Mouse (Mus musculus) myocyte (in vitro differentiated cells): Measurements from ENCODE around the gene Adra1b. TPM values are rescaled to one million over a fixed set of nuclear protein-coding genes. Genes with fewer than 3 reads are reported as not detected.

Experiments
- H3K27me3 ChIP-seq: one replicate; pipeline ENCODE4 v1.6.1; 2011; ENCODE audit not compliant: control insufficient read depth, insufficient read depth, insufficient read length
- H3K36me3 ChIP-seq: one replicate; pipeline ENCODE4 v1.6.1; 2011; ENCODE audit not compliant: control insufficient read depth, insufficient read depth
- H3K4me2 ChIP-seq: one replicate; pipeline ENCODE4 v1.6.1; 2011; ENCODE audit warnings: low read depth, control low read depth
- H3K4me3 ChIP-seq: one replicate; pipeline ENCODE4 v1.5.1; 2011; ENCODE audit warnings: mild to moderate bottlenecking, control low read depth, moderate library complexity
- H3K79me2 ChIP-seq: one replicate; pipeline ENCODE4 v1.6.1; 2011; ENCODE audit not compliant: control insufficient read depth, insufficient read depth
- H3ac ChIP-seq: one replicate; pipeline ENCODE4 v1.6.1; 2011; ENCODE audit not compliant: control insufficient read depth, insufficient read length
- CEBPB ChIP-seq: IDR thresholded peaks from 2 replicates; pipeline ENCODE4 v1.6.1; 2011; ENCODE audit warnings: mild to moderate bottlenecking, moderate library complexity; ENCODE audit not compliant: poor library complexity, insufficient read depth, severe bottlenecking
- E2F4 ChIP-seq: IDR thresholded peaks from one replicate; pipeline ENCODE4 v1.6.1; 2011; ENCODE audit warnings: mild to moderate bottlenecking, control low read depth, moderate library complexity; ENCODE audit not compliant: insufficient read depth
- MAX ChIP-seq: IDR thresholded peaks from one replicate; pipeline ENCODE4 v1.6.1; 2011; ENCODE audit warnings: low read depth, mild to moderate bottlenecking, control low read depth
- MYOD1 ChIP-seq, 3 experiments: IDR thresholded peaks; one replicate each; pipeline ENCODE4 v1.6.1; 2011; ENCODE audit warnings: control low read depth in 2 of 3, low read depth in 2 of 3, mild to moderate bottlenecking in 2 of 3, moderate library complexity in 1 of 3; ENCODE audit not compliant: insufficient read length in 2 of 3, control insufficient read depth in 1 of 3
- MYOG ChIP-seq, 3 experiments: IDR thresholded peaks; one replicate each; pipeline ENCODE4 v1.6.1; 2011; ENCODE audit warnings: control low read depth in 2 of 3, low read depth in 2 of 3, mild to moderate bottlenecking in 2 of 3; ENCODE audit not compliant: insufficient read length in 2 of 3, control insufficient read depth in 1 of 3, insufficient read depth in 1 of 3
- POLR2A ChIP-seq: IDR thresholded peaks from one replicate; pipeline ENCODE4 v1.6.1; 2011; ENCODE audit warnings: low read depth, mild to moderate bottlenecking, control low read depth, moderate library complexity; ENCODE audit not compliant: insufficient read length
- POLR2AphosphoS2 ChIP-seq: IDR thresholded peaks from one replicate; pipeline ENCODE4 v1.6.1; 2011; ENCODE audit warnings: low read depth, control low read depth; ENCODE audit not compliant: insufficient read length
- REST ChIP-seq: IDR thresholded peaks from one replicate; pipeline ENCODE4 v1.6.1; 2011; ENCODE audit warnings: mild to moderate bottlenecking, control low read depth, moderate library complexity; ENCODE audit not compliant: insufficient read depth, insufficient read length
- SRF ChIP-seq: IDR thresholded peaks from one replicate; pipeline ENCODE4 v1.6.1; 2011; ENCODE audit warnings: low read depth; ENCODE audit not compliant: control insufficient read depth, insufficient read length
- TCF12 ChIP-seq: IDR thresholded peaks from one replicate; pipeline ENCODE4 v1.6.1; 2011; ENCODE audit warnings: mild to moderate bottlenecking, control low read depth; ENCODE audit not compliant: poor library complexity, insufficient read depth, severe bottlenecking
- TCF3 ChIP-seq: IDR thresholded peaks from one replicate; pipeline ENCODE4 v1.6.1; 2011; ENCODE audit warnings: low read depth, control low read depth; ENCODE audit not compliant: insufficient read length
- USF1 ChIP-seq: IDR thresholded peaks from one replicate; pipeline ENCODE4 v1.6.1; 2011; ENCODE audit warnings: low read depth, mild to moderate bottlenecking, control low read depth, moderate library complexity
- polyA plus RNA-seq: library from polyadenylated mRNA; unstranded; fragments of >200 nt; fragmentation: generic; extraction: Trizol; gene quantifications from one replicate; pipeline ENCODE4 v1.2.1, GENCODE M21; 2012; ENCODE audit warnings: missing spikeins

The Adra1b gene
- polyA plus RNA-seq, 1 experiment, result 1.9 TPM

- Histone ChIP-seq H3K27me3 (no peaks in the 10 kb centered on the region), H3ac (no peak overlapping the region), H3K79me2 (no peaks in the 10 kb centered on the region), H3K4me2 (peak overlapping the region; percentile 9), H3K36me3 (no peaks in the 10 kb centered on the region), H3K4me3 (no peak overlapping the region)
- TF ChIP-seq SRF (no peak), CEBPB (no peak), POLR2A (no peak), E2F4 (no peak), MYOG (IDR thresholded peaks at IDR 0.05; ENCODE audit: control insufficient read depth in 1 of 3, insufficient read depth in 1 of 3, insufficient read length in 2 of 3, low read depth in 2 of 3) (no peak), REST (no peak), TCF12 (no peak), POLR2AphosphoS2 (no peak), USF1 (no peak), TCF3 (no peak), MYOD1 (IDR thresholded peaks at IDR 0.05; ENCODE audit: control insufficient read depth in 1 of 3, insufficient read length in 2 of 3, low read depth in 2 of 3) (no peak), MAX (no peak)
Observed at GRCm38 (mm10) chr11:43929178-43929577, 28.2 kb upstream of the Adra1b start.

- no peaks in the 10 kb centered on the region for H3K79me2 ChIP-seq
- H3K4me2 ChIP-seq, result peak overlapping the region; percentile 75
- H3K36me3 ChIP-seq, result no peaks in the 10 kb centered on the region
- TF ChIP-seq MYOG (IDR thresholded peaks at IDR 0.05; ENCODE audit: control insufficient read depth in 1 of 3, insufficient read depth in 1 of 3, insufficient read length in 2 of 3, low read depth in 2 of 3) (peak; percentile 85 to 98 (median 92)), REST (no peak), MYOD1 (IDR thresholded peaks at IDR 0.05; ENCODE audit: control insufficient read depth in 1 of 3, insufficient read length in 2 of 3, low read depth in 2 of 3) (peak; percentile 49 to 97 (median 85)), CEBPB (peak; percentile 90), E2F4 (no peak), SRF (no peak), POLR2A (no peak), USF1 (no peak), TCF3 (peak; percentile 85), MAX (peak; percentile 44), POLR2AphosphoS2 (no peak), TCF12 (peak; percentile 82)
- H3K27me3 ChIP-seq, result no peaks in the 10 kb centered on the region
- H3K4me3 ChIP-seq, result no peak overlapping the region
- H3ac ChIP-seq, result no peak overlapping the region
Observed at GRCm38 (mm10) chr11:43927133-43927815, 26.3 kb upstream of the Adra1b start.

GRCm38 (mm10) chr11:43926163-43926562 is 25.2 kb upstream of the Adra1b start:
- no peaks in the 10 kb centered on the region for H3K36me3 ChIP-seq
- no peak overlapping the region for H3K4me3 ChIP-seq
- TF ChIP-seq POLR2A, result no peak
- TF ChIP-seq MYOD1 (IDR thresholded peaks at IDR 0.05; ENCODE audit: control insufficient read depth in 1 of 3, insufficient read length in 2 of 3, low read depth in 2 of 3), result peak in 1 of 3 experiments; percentile 1
- peak; percentile 84 for TF ChIP-seq CEBPB
- peak in 1 of 3 experiments; percentile 2 for TF ChIP-seq MYOG (IDR thresholded peaks at IDR 0.05; ENCODE audit: control insufficient read depth in 1 of 3, insufficient read depth in 1 of 3, insufficient read length in 2 of 3, low read depth in 2 of 3)
- no peak overlapping the region for H3ac ChIP-seq
- H3K4me2 ChIP-seq, result peak overlapping the region; percentile 75
- no peaks in the 10 kb centered on the region for H3K79me2 ChIP-seq
- no peaks in the 10 kb centered on the region for H3K27me3 ChIP-seq

- Histone ChIP-seq H3K4me3 (no peak overlapping the region), H3K36me3 (no peaks in the 10 kb centered on the region), H3K27me3 (no peaks in the 10 kb centered on the region), H3K79me2 (no peaks in the 10 kb centered on the region), H3ac (no peak overlapping the region), H3K4me2 (no peak overlapping the region)
- no peak for TF ChIP-seq MYOG (IDR thresholded peaks at IDR 0.05; ENCODE audit: control insufficient read depth in 1 of 3, insufficient read depth in 1 of 3, insufficient read length in 2 of 3, low read depth in 2 of 3)
- TF ChIP-seq POLR2AphosphoS2, result no peak
- no peak for TF ChIP-seq E2F4
- no peak for TF ChIP-seq MYOD1 (IDR thresholded peaks at IDR 0.05; ENCODE audit: control insufficient read depth in 1 of 3, insufficient read length in 2 of 3, low read depth in 2 of 3)
- TF ChIP-seq USF1, result no peak
Observed at GRCm38 (mm10) chr11:43925584-43925983, 24.6 kb upstream of the Adra1b start.

- Histone ChIP-seq H3K27me3 (no peaks in the 10 kb centered on the region), H3K4me2 (no peak overlapping the region), H3K79me2 (no peaks in the 10 kb centered on the region), H3K36me3 (no peaks in the 10 kb centered on the region), H3ac (no peak overlapping the region), H3K4me3 (no peak overlapping the region)
- TF ChIP-seq USF1 (no peak), TCF3 (no peak), SRF (no peak), MYOD1 (IDR thresholded peaks at IDR 0.05; ENCODE audit: control insufficient read depth in 1 of 3, insufficient read length in 2 of 3, low read depth in 2 of 3) (no peak), E2F4 (no peak)
Observed at GRCm38 (mm10) chr11:43921701-43922100, 20.7 kb upstream of the Adra1b start.
